Mouse (Mus musculus) embryonic facial prominence, embryonic 11.5 days (tissue): ENCODE results near the gene Rps3a1. TPM values are rescaled to one million over a fixed set of nuclear protein-coding genes. Genes with fewer than 3 reads are reported as not detected.

ENCODE experiments used
- ATAC-seq: fragments of 200-750 bp; cut with Nextera tagmentation; replicated peaks from 2 replicates; pipeline ENCODE4 v1.8.0; 2017; ENCODE audit warnings: low read depth; ENCODE audit not compliant: insufficient number of reproducible peaks, low FRiP score, low TSS enrichment
- DNase-seq: peaks from one replicate; pipeline ENCODE4 v3.0.0-alpha.2; 2015; ENCODE audit warnings: low spot score
- H3K27ac ChIP-seq: fragments of 300-500 bp; sonication (generic); replicated peaks from 2 replicates; pipeline ENCODE4 v1.5.1; 2014; ENCODE audit warnings: mild to moderate bottlenecking, low read depth, low read length, control low read depth
- H3K27me3 ChIP-seq: fragments of 300-500 bp; sonication (generic); 2 replicates; pipeline ENCODE4 v1.6.1; 2014; ENCODE audit warnings: mild to moderate bottlenecking, low read length, moderate library complexity, mixed read lengths; ENCODE audit not compliant: control insufficient read depth, insufficient read depth
- H3K36me3 ChIP-seq: fragments of 300-500 bp; sonication (generic); replicated peaks from 2 replicates; pipeline ENCODE4 v1.6.1; 2014; ENCODE audit warnings: low read depth, mild to moderate bottlenecking, low read length, moderate library complexity, mixed read lengths; ENCODE audit not compliant: control insufficient read depth, insufficient read depth
- H3K4me1 ChIP-seq: fragments of 300-500 bp; sonication (generic); 2 replicates; pipeline ENCODE4 v1.6.1; 2014; ENCODE audit warnings: low read length, mixed read lengths; ENCODE audit not compliant: control insufficient read depth, insufficient read depth
- H3K4me2 ChIP-seq: fragments of 300-500 bp; sonication (generic); 2 replicates; pipeline ENCODE4 v1.6.1; 2014; ENCODE audit warnings: low read depth, mild to moderate bottlenecking, control low read depth, low read length, moderate library complexity
- H3K4me3 ChIP-seq: fragments of 300-500 bp; sonication (generic); 2 replicates; pipeline ENCODE4 v1.5.1; 2014; ENCODE audit warnings: low read depth, low read length, control low read depth
- H3K9ac ChIP-seq: fragments of 300-500 bp; sonication (generic); replicated peaks from 2 replicates; pipeline ENCODE4 v1.6.1; 2014; ENCODE audit warnings: mild to moderate bottlenecking, control low read depth, low read length
- H3K9me3 ChIP-seq: fragments of 300-500 bp; sonication (generic); replicated peaks from 2 replicates; pipeline ENCODE4 v1.6.1; 2016; ENCODE audit warnings: mild to moderate bottlenecking, low read length, inconsistent platforms, mixed read lengths; ENCODE audit not compliant: control insufficient read depth
- WGBS: fragments of 180-500 bp; shearing (Covaris S2); extraction: QIAGEN DNeasy Blood & Tissue Kit; methylation state at CpG from one replicate; pipeline ENCODE4 v1.1.7; 2014; 5-methylcytosine and 5-hydroxymethylcytosine counted together
- polyA plus RNA-seq: library from polyadenylated mRNA; unstranded; fragments of >200 nt; fragmentation: Nextera tagmentation; extraction: Ambion mirVana; gene quantifications from 2 replicates; pipeline ENCODE4 v1.2.1, GENCODE M21; 2014

Gene Rps3a1
- 1,393 and 1,448 TPM in 2 replicates for polyA plus RNA-seq

DNA sequence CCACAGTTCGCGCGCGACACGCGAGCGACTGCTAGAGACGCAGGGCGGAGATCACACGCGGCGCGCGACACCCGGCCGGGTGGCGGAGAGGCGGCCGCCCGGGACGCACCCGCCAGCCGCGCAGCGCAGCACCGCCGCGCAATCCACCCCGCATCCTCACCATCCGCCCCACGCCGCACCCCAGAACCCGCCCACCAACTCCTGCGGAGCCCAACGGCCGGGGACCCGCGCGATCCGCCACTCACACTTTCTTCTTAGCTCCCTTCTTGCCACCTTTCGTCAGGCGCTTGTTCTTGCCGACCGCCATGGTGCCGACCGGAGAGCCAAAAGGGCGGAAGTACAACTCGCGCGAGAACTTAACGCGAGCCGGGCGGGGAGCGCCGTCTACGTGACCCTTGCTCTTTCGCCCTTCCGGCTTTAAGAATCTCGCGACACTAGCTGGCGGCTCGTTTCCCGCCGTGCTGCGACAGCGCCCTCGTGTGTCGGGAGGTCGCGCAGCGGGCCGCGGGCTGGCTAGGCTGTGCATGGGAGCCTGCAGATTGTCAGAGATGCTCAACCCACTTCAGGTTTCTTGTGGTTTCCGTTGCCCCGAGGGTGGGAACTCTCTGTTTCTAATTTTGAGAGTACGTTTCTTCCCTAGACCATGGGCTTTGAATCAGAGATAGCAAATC is at the start of gene Rps3a1:
Gene Rps3a1, minus strand, starts transcription at position 440 of the 671 bp plus-strand sequence.
- H3K4me3 ChIP-seq = peak within 1 kb of the TSS; percentile 94
- DNase-seq (peak; percentile 98), ATAC-seq (peak; percentile 93)
- no peaks in the 10 kb centered on the region for H3K4me1 ChIP-seq
- peak within 1 kb of the TSS; percentile 75 for H3K4me2 ChIP-seq
- H3K9ac ChIP-seq = peak within 1 kb of the TSS; percentile 99
- H3K36me3 ChIP-seq = peaks cover 4% of the 10 kb centered on the region; the same call in 1 of the 2 replicates
- no peaks in the 10 kb centered on the region for H3K9me3 ChIP-seq
- H3K27ac ChIP-seq = peak within 1 kb of the TSS; percentile 79
- WGBS = under 1% methylated on average over 63 of the region's 77 CpGs
- H3K27me3 ChIP-seq = no peaks in the 10 kb centered on the region

GRCm38 (mm10) chr3:86187736-86188389 is 45.4 kb upstream of the Rps3a1 start:
- WGBS = 58% methylated on average over 5 of the region's 5 CpGs
- Histone ChIP-seq H3K4me3 (no peak overlapping the region), H3K27ac (no peak overlapping the region), H3K9me3 (no peaks in the 10 kb centered on the region), H3K9ac (no peak overlapping the region), H3K4me2 (no peak overlapping the region), H3K4me1 (no peaks in the 10 kb centered on the region), H3K36me3 (no peaks in the 10 kb centered on the region), H3K27me3 (no peaks in the 10 kb centered on the region)
- DNase-seq (peak; percentile 12), ATAC-seq (no peak)

DNA sequence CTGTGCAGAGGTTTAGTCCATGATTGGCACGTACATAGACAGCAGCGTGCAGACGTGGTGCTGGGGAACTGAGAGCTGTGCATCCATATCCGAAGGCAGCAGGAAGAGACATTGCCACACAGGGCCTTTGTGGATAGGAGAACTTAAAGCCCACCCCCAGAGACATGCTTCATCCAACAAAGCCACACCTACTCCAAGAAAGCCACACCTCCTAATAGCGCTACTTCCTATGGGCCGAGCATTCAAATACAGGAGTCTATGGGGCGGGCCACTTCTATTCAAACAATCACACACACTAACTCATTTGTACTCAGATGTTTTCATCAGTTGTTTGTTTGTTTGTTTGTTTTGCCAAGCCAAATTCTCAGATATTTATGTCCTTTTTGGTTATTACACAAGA is 42.0 kb upstream of the Rps3a1 start:
- no peak overlapping the region for H3K4me3 ChIP-seq
- H3K36me3 ChIP-seq = no peaks in the 10 kb centered on the region
- 84% methylated on average over 7 of the region's 7 CpGs for WGBS
- no peaks in the 10 kb centered on the region for H3K9me3 ChIP-seq
- no peaks in the 10 kb centered on the region for H3K4me1 ChIP-seq
- no peak overlapping the region for H3K9ac ChIP-seq
- no peak overlapping the region for H3K27ac ChIP-seq
- H3K27me3 ChIP-seq = no peaks in the 10 kb centered on the region
- no peak for DNase-seq
- H3K4me2 ChIP-seq = no peak overlapping the region
- no peak for ATAC-seq

GRCm38 (mm10) chr3:86181107-86181506 is 38.6 kb upstream of the Rps3a1 start:
- Histone ChIP-seq H3K4me3 (no peak overlapping the region), H3K4me1 (no peaks in the 10 kb centered on the region), H3K9ac (no peak overlapping the region), H3K4me2 (no peak overlapping the region), H3K27ac (no peak overlapping the region), H3K36me3 (no peaks in the 10 kb centered on the region), H3K27me3 (no peaks in the 10 kb centered on the region), H3K9me3 (no peaks in the 10 kb centered on the region)
- WGBS = 78% methylated on average over 5 of the region's 5 CpGs
- DNase-seq (no peak), ATAC-seq (no peak)

DNA sequence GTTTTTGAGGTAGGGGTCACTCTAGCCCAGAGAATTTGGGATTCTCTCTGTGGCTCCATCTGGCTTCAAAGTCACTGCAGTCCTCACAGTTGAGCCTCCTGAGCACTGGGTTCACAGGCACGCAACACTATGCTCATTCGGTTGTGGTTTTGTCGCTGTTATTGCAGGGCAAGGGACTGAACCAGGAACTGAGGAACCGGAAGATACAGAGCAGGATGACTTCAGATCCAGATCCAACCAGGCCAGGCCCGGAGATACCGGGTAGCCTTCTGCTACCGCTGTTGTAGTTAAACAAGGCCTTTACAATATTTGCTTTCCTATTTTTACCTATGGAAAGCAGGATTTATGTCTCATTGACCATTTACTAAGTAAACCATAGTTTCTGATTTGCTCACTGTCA is 37.2 kb upstream of the Rps3a1 start:
- Histone ChIP-seq H3K36me3 (no peaks in the 10 kb centered on the region), H3K9me3 (no peaks in the 10 kb centered on the region), H3K27ac (no peak overlapping the region), H3K4me2 (no peak overlapping the region), H3K27me3 (no peaks in the 10 kb centered on the region), H3K9ac (no peak overlapping the region), H3K4me3 (no peak overlapping the region), H3K4me1 (no peaks in the 10 kb centered on the region)
- DNase-seq (no peak), ATAC-seq (no peak)
- WGBS = 88% methylated on average over 7 of the region's 7 CpGs

- 78% methylated on average over 8 of the region's 8 CpGs for WGBS
Measured at GRCm38 (mm10) chr3:86168841-86169425, 26.4 kb upstream of the Rps3a1 start.

GRCm38 (mm10) chr3:86149521-86149920 is 7.0 kb upstream of the Rps3a1 start:
- no peak for DNase-seq
- 70% methylated on average over 9 of the region's 9 CpGs for WGBS
- no peak for ATAC-seq

More at GRCm38 (mm10) chr3:86168841-86169425, 26.4 kb upstream of the Rps3a1 start:
- Histone ChIP-seq H3K36me3 (no peaks in the 10 kb centered on the region), H3K27me3 (no peaks in the 10 kb centered on the region), H3K9me3 (no peaks in the 10 kb centered on the region), H3K4me2 (no peak overlapping the region), H3K4me1 (no peaks in the 10 kb centered on the region), H3K4me3 (no peak overlapping the region), H3K27ac (no peak overlapping the region), H3K9ac (no peak overlapping the region)
- ATAC-seq (no peak), DNase-seq (no peak)

DNA sequence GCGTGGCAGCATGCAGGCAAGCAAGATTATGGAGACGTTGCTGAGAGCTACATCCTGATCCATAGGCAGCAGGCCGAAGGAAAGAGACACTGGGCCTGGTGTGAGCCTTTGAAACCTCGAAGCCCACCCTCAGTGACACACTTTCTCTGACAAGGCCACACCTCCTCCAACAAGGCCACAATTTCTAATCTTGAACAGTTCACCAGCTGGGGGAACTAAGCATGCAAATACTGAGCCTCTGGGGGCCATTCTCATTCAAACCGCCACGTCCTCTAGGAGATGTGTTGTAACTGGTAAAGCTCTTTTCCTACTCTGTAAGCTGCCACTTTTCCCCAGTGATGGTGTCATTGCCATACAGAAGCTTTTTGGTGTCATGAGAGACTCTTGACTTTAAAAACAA is 6.6 kb upstream of the Rps3a1 start:
- no peaks in the 10 kb centered on the region for H3K36me3 ChIP-seq
- no peaks in the 10 kb centered on the region for H3K9me3 ChIP-seq
- DNase-seq = no peak
- no peak overlapping the region for H3K4me2 ChIP-seq
- H3K9ac ChIP-seq = no peak overlapping the region
- ATAC-seq = no peak
- H3K27ac ChIP-seq = no peak overlapping the region
- no peak overlapping the region for H3K4me3 ChIP-seq
- H3K4me1 ChIP-seq = no peaks in the 10 kb centered on the region
- H3K27me3 ChIP-seq = no peaks in the 10 kb centered on the region
- WGBS = 78% methylated on average over 6 of the region's 6 CpGs

More at GRCm38 (mm10) chr3:86149521-86149920, 7.0 kb upstream of the Rps3a1 start:
- Histone ChIP-seq H3K9ac (no peak overlapping the region), H3K27me3 (no peaks in the 10 kb centered on the region), H3K4me1 (no peaks in the 10 kb centered on the region), H3K4me2 (no peak overlapping the region), H3K27ac (no peak overlapping the region), H3K9me3 (no peaks in the 10 kb centered on the region), H3K4me3 (no peak overlapping the region), H3K36me3 (no peaks in the 10 kb centered on the region)
